Mouse (Mus musculus) kidney, adult 2 months (tissue): ENCODE measurements around the gene Irf2. TPM values are rescaled to one million over a fixed set of nuclear protein-coding genes. Genes with fewer than 3 reads are reported as not detected.

Experiments
- DNase-seq: peaks from one replicate; pipeline ENCODE4 v3.0.0; 2021
- H3K27ac ChIP-seq: fragments of 200-500 bp; 2 replicates; pipeline ENCODE4 v1.5.1; 2012; ENCODE audit warnings: low read depth, low read length, control low read depth, inconsistent platforms; ENCODE audit not compliant: insufficient read depth
- H3K27me3 ChIP-seq: fragments of 200-500 bp; replicated peaks from 2 replicates; pipeline ENCODE4 v1.6.1; 2012; ENCODE audit warnings: mild to moderate bottlenecking, moderate library complexity, low read length, inconsistent platforms; ENCODE audit not compliant: control insufficient read depth, insufficient read depth
- H3K36me3 ChIP-seq: fragments of 200-500 bp; 2 replicates; pipeline ENCODE4 v1.6.1; 2012; ENCODE audit warnings: mild to moderate bottlenecking, moderate library complexity, low read length, inconsistent platforms; ENCODE audit not compliant: control insufficient read depth, insufficient read depth
- H3K4me1 ChIP-seq: fragments of 200-500 bp; 2 replicates; pipeline ENCODE4 v1.6.1; 2011; ENCODE audit warnings: low read length; ENCODE audit not compliant: control insufficient read depth, insufficient read depth
- H3K4me3 ChIP-seq: fragments of 200-500 bp; 2 replicates; pipeline ENCODE4 v1.5.1; 2011; ENCODE audit warnings: mild to moderate bottlenecking, low read depth, low read length, control low read depth; ENCODE audit not compliant: insufficient read depth
- CTCF ChIP-seq: fragments of 200-500 bp; conservative IDR thresholded peaks from 2 replicates; pipeline ENCODE4 v1.5.1; 2011; ENCODE audit warnings: low read depth, mild to moderate bottlenecking, control low read depth, low read length, moderate library complexity, mixed read lengths; ENCODE audit not compliant: insufficient read depth, insufficient read length
- POLR2A ChIP-seq: fragments of 200-500 bp; IDR thresholded peaks from one replicate; pipeline ENCODE4 v1.6.1; 2011; ENCODE audit warnings: low read depth, low read length, control low read depth
- WGBS: fragments of 180-500 bp; shearing (Covaris S2); methylation state at CpG from one replicate; pipeline ENCODE4 v1.1.7; 2018; 5-methylcytosine and 5-hydroxymethylcytosine counted together
- polyA plus RNA-seq: library from polyadenylated mRNA; depleted of rRNA; stranded (reverse); fragments of >200 nt; gene quantifications from 2 replicates; pipeline ENCODE4 v1.2.3, GENCODE M21; 2012

Irf2 gene
- polyA plus RNA-seq, 1 experiment = 12.6 TPM

- Histone ChIP-seq H3K36me3 (no peaks in the 10 kb centered on the region), H3K4me3 (no peak overlapping the region), H3K27me3 (no peaks in the 10 kb centered on the region; the same call in 1 of the 2 replicates), H3K27ac (no peak overlapping the region), H3K4me1 (no peaks in the 10 kb centered on the region)
- WGBS = 87% methylated on average over 5 of the region's 5 CpGs
- DNase-seq = no peak
- TF ChIP-seq CTCF (no peak), POLR2A (no peak)
Observed at GRCm38 (mm10) chr8:46698162-46698561, 41.4 kb upstream of the Irf2 start.

DNA sequence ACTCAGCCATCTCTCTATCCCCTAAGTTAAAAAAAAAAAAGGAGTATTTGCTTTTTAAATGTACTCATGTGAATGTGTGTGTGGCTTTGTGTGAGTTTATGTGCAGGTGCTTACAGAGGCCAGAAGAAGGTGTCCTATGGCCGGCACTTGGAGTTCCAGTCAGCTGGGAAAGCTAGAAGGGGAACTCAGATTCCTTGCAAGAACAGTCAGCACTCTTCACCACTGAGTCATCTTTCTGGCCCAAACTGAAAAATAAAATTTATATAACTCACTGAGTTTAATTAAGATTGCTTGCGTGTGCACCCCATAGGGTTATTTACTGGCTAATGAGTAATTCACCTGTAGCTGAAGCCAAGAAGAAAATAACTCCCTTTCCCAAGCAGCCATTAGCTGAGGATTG lies 34.4 kb upstream of the Irf2 start:
- H3K27ac ChIP-seq = no peak overlapping the region
- H3K4me1 ChIP-seq = no peaks in the 10 kb centered on the region
- no peak for DNase-seq
- H3K27me3 ChIP-seq = no peaks in the 10 kb centered on the region
- TF ChIP-seq CTCF (no peak), POLR2A (no peak)
- H3K4me3 ChIP-seq = no peak overlapping the region
- 55% methylated on average over 2 of the region's 2 CpGs for WGBS
- no peaks in the 10 kb centered on the region for H3K36me3 ChIP-seq

DNA sequence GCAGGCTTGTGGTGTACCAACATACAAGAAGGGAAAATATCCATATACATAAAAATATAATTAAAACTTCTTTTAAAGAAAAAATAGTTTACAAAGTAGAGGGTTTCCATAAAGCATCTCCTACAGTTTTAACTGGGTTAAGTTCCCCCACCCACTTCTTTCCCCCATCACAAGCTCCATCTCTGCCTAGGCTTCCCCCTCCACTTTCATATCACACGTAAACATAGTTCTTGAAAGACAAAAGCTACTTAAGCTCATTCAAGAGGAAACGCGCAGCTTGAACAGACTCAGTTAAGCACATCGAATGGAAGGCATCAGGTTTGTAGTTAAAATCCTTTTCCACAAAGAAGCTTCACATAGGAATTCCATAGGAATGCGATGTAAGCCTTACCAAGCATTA lies 32.8 kb upstream of the Irf2 start:
- Histone ChIP-seq H3K36me3 (no peaks in the 10 kb centered on the region), H3K4me1 (no peaks in the 10 kb centered on the region), H3K27me3 (no peaks in the 10 kb centered on the region), H3K4me3 (no peak overlapping the region), H3K27ac (no peak overlapping the region)
- no peak for DNase-seq
- WGBS = 80% methylated on average over 5 of the region's 5 CpGs
- no peak for TF ChIP-seq POLR2A
- TF ChIP-seq CTCF = no peak

GRCm38 (mm10) chr8:46709302-46709701 lies 30.2 kb upstream of the Irf2 start:
- Histone ChIP-seq H3K27ac (no peak overlapping the region), H3K27me3 (no peaks in the 10 kb centered on the region), H3K4me1 (no peaks in the 10 kb centered on the region), H3K36me3 (no peaks in the 10 kb centered on the region), H3K4me3 (no peak overlapping the region)
- no peak for TF ChIP-seq POLR2A
- TF ChIP-seq CTCF = no peak
- WGBS = 95% methylated on average over 4 of the region's 4 CpGs
- no peak for DNase-seq

- Histone ChIP-seq H3K36me3 (no peaks in the 10 kb centered on the region), H3K27ac (no peak overlapping the region), H3K27me3 (no peaks in the 10 kb centered on the region), H3K4me1 (no peaks in the 10 kb centered on the region), H3K4me3 (no peak overlapping the region)
- TF ChIP-seq POLR2A (no peak), CTCF (no peak)
- no peak for DNase-seq
- 91% methylated on average over 8 of the region's 8 CpGs for WGBS
Observed at GRCm38 (mm10) chr8:46710289-46710688, 29.2 kb upstream of the Irf2 start.

GRCm38 (mm10) chr8:46711496-46711895 lies 28.0 kb upstream of the Irf2 start:
- H3K36me3 ChIP-seq = no peaks in the 10 kb centered on the region
- no peaks in the 10 kb centered on the region for H3K27me3 ChIP-seq
- no peaks in the 10 kb centered on the region for H3K4me1 ChIP-seq
- WGBS = 51% methylated on average over 2 of the region's 2 CpGs
- TF ChIP-seq POLR2A (no peak), CTCF (no peak)
- no peak overlapping the region for H3K27ac ChIP-seq
- no peak overlapping the region for H3K4me3 ChIP-seq
- DNase-seq = no peak

DNA sequence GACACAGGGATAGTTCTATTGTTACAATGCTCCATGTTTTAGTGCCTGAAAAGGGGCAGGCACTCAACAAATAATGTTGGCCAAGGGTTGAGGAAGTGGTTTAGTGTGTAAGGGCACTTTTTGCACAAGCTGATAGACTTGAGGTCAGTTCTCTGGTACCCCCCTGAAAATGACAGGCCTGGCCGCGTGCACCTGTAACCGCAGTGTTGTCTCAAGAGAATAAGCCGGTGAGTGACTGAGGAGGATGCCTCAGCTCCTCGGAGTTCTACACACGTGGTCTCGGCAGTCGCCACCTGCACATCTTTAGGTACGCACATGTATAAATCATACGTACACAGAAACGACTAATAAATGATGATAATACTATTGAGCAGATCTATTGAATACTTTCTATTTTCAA lies 26.4 kb upstream of the Irf2 start:
- TF ChIP-seq CTCF (no peak), POLR2A (no peak)
- Histone ChIP-seq H3K27ac (no peak overlapping the region), H3K36me3 (no peaks in the 10 kb centered on the region), H3K4me3 (no peak overlapping the region), H3K4me1 (no peaks in the 10 kb centered on the region), H3K27me3 (no peaks in the 10 kb centered on the region)
- no peak for DNase-seq
- 92% methylated on average over 11 of the region's 11 CpGs for WGBS

- DNase-seq = peak; percentile 13
Observed at GRCm38 (mm10) chr8:46713844-46714243, 25.7 kb upstream of the Irf2 start.

More at GRCm38 (mm10) chr8:46713844-46714243, 25.7 kb upstream of the Irf2 start:
- H3K4me3 ChIP-seq = no peak overlapping the region
- no peaks in the 10 kb centered on the region for H3K27me3 ChIP-seq
- TF ChIP-seq POLR2A = no peak
- TF ChIP-seq CTCF = no peak
- H3K27ac ChIP-seq = no peak overlapping the region
- 48% methylated on average over 6 of the region's 6 CpGs for WGBS
- no peaks in the 10 kb centered on the region for H3K36me3 ChIP-seq
- no peaks in the 10 kb centered on the region for H3K4me1 ChIP-seq
